Mouse (Mus musculus) thymus, postnatal 25 days (tissue): ENCODE measurements at regions not wholly inside any gene's neighbourhood (a gene's known extent, or its start where the extent isn't known, plus 50 kb on each side); places are given as distances from the start of the nearest gene placed in this dataset.

Experiments used
- DNase-seq: peaks from one replicate; pipeline ENCODE4 v3.0.0; 2022

GRCm38 (mm10) chr10:16438414-16438813 lies 1284.6 kb upstream of the Cited2 start:
- DNase-seq = no peak

GRCm38 (mm10) chr10:16440932-16441640 lies 1281.9 kb upstream of the Cited2 start:
- no peak for DNase-seq

DNA sequence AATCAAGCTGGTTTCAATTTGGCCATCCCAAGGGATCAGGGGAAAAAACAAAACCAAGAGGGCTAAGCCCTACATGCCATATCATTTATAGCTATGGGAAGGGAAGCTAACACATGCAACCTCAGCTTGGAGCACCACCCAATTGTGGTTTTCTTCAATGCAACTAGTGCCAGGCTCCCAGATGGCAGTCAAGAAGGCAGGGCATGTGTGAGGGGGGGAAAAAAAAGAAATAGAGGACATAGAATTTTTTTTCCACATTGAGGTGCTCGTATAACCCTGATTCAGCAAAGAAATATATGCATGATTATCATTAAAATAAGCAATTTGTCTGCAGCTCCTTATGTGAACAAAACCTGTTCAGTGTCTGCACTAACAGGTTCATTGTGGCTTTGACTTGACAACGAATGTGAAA lies 1281.4 kb upstream of the Cited2 start:
- DNase-seq = no peak

DNA sequence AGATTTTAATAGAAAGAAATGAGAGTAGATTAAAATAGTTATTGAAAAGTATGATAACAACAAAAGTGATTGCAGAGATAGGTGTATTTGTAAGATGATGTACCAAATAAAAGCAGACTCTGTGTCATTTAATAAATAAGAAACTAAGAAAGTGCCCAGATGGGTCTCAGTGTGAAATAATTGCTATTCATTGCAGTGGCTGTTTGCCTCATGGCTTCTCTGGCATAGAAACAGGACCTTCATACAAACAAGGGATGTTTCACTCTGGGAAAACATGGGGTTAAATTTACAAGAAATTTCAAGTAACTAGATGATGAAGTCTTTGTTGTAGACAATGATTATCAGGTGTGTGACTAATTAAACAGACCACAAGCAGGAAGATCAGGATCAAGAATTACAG lies 1279.1 kb upstream of the Cited2 start:
- DNase-seq = no peak

DNA sequence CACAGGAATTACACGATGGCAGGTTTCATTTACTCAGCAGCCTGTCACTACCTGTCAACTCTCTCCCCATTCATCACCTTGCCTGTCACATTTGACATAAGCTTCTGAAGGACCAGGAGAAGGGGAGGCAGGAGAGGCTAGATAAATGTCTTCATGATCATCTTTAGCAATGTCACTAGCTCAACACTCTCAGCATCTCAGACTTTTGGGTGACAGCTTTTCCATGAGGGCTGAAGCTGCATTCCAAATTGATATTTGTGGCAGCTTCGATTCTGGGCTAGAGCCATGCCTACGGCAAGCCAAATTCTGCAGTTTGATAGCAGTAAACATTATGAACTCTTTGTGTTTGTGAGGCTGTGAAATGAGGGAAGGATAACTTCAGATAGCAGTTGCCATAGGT lies 1255.1 kb upstream of the Cited2 start:
- no peak for DNase-seq

DNA sequence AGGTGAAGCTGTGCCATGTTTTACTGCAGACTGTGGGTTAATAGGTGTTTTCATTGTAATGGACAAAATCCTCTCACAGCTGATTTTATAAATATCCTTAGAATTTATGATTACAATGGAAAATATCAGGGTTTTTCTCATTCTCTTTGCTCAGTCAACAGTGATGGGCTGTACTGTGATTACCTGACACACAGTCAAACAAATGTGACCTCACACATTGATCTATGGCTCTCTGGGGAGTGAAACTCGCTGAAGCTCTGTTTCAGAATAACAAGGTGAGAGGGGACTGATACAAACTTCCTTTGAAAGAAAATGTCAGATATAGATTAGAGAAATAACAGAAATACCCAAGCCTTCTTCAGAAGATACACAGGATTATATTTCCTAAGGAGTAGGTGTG lies 1253.3 kb upstream of the Cited2 start:
- no peak for DNase-seq

- no peak for DNase-seq
These were observed 1249.0 kb upstream of the Cited2 start for GRCm38 (mm10) chr10:16473952-16474521.

DNA sequence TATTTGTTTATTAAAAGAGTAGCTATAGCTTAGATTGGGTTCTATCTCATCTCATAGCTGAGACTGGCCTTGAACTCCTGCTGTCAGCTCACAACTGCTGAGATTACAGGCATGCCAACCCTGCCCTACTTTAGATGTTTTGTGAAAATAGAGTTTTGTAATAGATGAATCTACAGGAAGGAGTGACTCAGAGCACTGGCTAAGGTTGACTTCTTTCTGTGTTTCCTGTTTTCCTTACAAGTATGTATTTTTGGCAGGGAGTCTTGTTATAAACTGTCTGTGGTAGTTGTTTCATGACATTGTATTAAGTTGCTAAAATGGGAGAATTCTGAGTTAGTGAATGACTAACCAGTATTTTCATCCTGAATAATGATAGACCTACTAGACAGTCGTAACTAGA lies 1224.4 kb upstream of the Cited2 start:
- no peak for DNase-seq

DNA sequence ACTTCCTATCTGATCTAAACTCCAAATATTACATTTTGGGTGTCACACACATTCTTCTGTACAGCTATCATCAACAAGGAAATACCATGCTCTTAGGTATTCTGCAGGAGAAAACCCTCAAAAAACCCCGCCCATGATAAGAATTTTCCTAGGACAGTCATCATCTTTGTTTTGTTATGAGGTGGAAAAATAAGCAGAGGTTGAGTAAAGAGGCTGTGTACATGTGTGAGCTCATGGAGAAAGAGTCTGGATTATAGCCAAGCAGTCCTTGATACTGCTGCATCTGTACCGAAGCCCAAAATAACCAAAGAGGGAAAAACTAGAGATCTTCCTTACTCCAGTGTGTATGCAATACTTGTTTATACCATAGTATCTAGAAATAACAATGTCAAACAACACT lies 1215.3 kb upstream of the Cited2 start:
- no peak for DNase-seq

GRCm38 (mm10) chr10:16508161-16508560 lies 1214.9 kb upstream of the Cited2 start:
- no peak for DNase-seq

DNA sequence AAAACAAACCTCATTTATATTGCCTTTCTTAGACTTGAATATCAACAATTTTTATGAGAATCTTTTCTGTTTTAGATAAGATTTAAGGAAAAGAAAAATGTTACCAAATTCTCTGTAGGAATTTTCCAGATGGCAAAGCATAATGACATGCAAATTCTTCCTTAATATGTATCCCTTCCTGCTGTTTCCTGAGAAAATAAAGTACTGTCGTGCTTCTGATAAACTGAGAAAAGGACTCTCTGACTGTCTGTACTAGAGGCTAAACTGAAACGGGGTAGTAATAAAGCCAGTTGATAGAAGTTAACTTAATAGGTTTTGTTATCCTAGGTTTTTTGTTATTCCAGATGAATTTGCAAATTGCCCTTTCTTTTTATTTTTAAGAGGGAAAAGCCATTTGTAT lies 1208.4 kb upstream of the Cited2 start:
- no peak for DNase-seq

DNA sequence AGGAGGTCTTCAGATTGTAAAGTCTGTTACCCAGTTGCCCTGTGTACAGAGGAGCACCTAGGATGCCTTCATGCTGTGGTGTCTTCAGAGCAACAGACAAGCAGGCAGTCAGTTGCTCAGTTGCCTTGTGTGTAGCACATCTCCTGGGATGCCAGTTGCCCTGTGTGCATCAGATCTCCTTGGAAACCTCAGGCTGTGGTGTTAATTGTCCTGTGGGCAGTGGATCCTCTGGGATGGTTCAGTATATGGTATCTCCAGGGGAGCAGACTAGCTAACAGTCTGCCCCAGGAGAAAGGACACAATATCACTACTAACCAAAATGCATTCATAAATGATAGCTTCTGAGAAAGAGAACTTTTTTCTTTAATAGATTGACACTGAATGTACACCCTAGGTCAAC lies 1201.1 kb upstream of the Cited2 start:
- DNase-seq = no peak

DNA sequence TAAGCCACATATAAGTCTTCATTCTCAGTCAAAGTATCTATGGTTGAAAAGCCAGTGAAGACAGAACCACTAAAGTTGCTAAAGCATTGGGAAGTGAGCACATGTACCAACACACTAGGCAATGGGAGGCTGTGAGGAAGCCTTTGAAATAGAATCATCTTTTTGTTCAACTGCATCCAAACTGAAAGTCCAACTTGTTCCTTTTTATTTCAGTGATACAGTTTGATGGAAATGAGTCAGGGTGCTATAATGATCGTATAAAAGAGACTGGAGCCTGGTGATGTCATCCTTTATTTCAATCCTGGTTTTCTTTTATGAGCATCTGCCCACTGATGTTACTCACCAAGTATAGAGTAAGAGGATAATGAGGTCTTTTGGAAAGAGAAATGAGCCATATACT lies 1198.9 kb upstream of the Cited2 start:
- DNase-seq = no peak

- no peak for DNase-seq
These were observed 1195.3 kb upstream of the Cited2 start for GRCm38 (mm10) chr10:16527693-16528092.

- no peak for DNase-seq
These were observed 1185.4 kb upstream of the Cited2 start for GRCm38 (mm10) chr10:16537660-16538059.

- DNase-seq = no peak
These were observed 1184.6 kb upstream of the Cited2 start for GRCm38 (mm10) chr10:16538379-16538778.

DNA sequence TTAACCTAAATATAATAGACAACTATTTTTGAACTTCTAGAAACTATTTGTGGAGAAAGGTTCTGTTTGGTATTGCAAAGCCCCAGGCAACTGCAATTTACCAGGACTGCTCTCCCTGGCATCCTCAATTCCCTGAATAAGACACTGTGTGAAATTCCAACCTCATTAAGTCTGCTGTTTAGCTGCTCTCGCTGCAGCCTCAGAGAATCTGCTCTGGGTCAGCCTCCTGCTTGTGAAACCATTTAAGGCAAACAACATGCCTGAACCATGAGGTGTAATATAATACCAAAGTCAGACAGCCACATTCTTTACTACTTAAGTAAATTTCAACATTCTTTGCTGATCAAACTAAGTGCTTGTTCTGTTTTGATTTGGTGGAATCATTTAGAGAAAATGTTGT lies 1177.6 kb upstream of the Cited2 start:
- no peak for DNase-seq

- DNase-seq = no peak
These were observed 1170.0 kb upstream of the Cited2 start for GRCm38 (mm10) chr10:16552861-16553635.

- no peak for DNase-seq
These were observed 1148.5 kb upstream of the Cited2 start for GRCm38 (mm10) chr10:16574568-16574967.

DNA sequence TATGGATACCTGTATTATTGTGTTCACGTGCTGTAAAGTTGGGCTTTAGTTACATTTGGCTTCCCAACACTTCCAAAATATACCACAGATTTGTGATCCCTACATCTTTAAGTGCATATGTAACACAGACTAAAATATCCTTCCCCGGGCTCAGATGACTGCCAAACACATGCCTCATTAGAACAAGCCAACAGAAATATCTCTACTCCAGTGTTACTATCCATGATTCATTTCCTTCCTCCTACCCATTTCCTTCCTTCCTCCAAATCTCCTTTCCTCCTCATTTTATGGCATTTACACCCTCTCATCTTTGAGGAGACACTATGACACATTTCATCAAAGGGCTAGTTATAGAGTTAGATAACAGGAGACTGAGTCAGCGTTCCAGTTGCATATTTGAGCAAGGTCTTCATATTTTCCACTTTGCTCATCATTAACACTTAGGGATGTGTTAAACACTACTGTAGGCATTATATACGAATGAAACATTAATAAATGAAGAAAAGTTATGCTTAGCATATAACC lies 1144.4 kb upstream of the Cited2 start:
- no peak for DNase-seq

DNA sequence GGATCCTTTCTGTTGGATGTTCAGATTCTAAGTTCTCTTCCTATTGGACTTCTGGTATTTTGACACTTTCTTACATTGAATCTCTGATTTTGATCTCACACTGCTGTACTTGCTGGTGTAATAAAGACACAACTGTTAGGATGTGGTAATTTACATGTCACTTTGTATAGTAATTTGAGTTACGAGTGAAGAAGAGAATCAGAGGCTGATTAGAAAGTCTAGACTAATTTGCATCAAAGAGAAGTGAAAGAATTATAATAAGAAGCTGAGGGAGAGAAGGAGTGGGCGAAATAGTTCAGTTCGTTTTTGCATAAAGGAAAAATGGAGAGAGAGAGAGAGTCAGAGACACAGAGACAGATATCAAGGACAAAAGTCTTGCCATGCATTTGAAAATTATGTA lies 1142.8 kb upstream of the Cited2 start:
- no peak for DNase-seq

- DNase-seq = no peak
These were observed 1134.2 kb upstream of the Cited2 start for GRCm38 (mm10) chr10:16588833-16589232.

- DNase-seq = no peak
These were observed 1133.6 kb upstream of the Cited2 start for GRCm38 (mm10) chr10:16589399-16589798.

GRCm38 (mm10) chr10:16592870-16593269 lies 1130.1 kb upstream of the Cited2 start:
- no peak for DNase-seq
